Mouse (Mus musculus): ENCODE data around the gene Tldc1.

GRCm38 (mm10) chr8:119810953-119811499 lies 32.8 kb upstream of the Tldc1 start:
- no peak for TF ChIP-seq EP300 (IDR thresholded peaks at IDR 0.05; ENCODE audit: low read depth)
- TF ChIP-seq CTCF (IDR thresholded peaks at IDR 0.05; ENCODE audit: low read depth) = no peak

All from liver, embryonic 14.5 days (tissue).